Mouse (Mus musculus) neural tube, embryonic 12.5 days (tissue): ENCODE data around the gene Clec4g. TPM values are rescaled to one million over a fixed set of nuclear protein-coding genes. Genes with fewer than 3 reads are reported as not detected.
A peak's percentile ranks its signal among the peaks of the same experiment; 100 is the strongest.

Source experiments
- ATAC-seq: fragments of 200-750 bp; cut with Nextera tagmentation; 2 replicates; pipeline ENCODE4 v1.8.0; 2017; ENCODE audit warnings: low read depth, mild to moderate bottlenecking, moderate TSS enrichment, moderate library complexity; ENCODE audit not compliant: low FRiP score
- H3K27ac ChIP-seq: fragments of 300-500 bp; sonication (generic); 2 replicates; pipeline ENCODE4 v1.5.1; 2016
- H3K27me3 ChIP-seq: fragments of 300-500 bp; sonication (generic); replicated peaks from 2 replicates; pipeline ENCODE4 v1.6.1; 2016; ENCODE audit warnings: mild to moderate bottlenecking
- H3K36me3 ChIP-seq: fragments of 300-500 bp; sonication (generic); 2 replicates; pipeline ENCODE4 v1.6.1; 2016; ENCODE audit warnings: mild to moderate bottlenecking
- H3K4me1 ChIP-seq: fragments of 300-500 bp; sonication (generic); 2 replicates; pipeline ENCODE4 v1.6.1; 2016
- H3K4me2 ChIP-seq: fragments of 300-500 bp; sonication (generic); replicated peaks from 2 replicates; pipeline ENCODE4 v1.6.1; 2016; ENCODE audit warnings: mild to moderate bottlenecking
- H3K4me3 ChIP-seq: fragments of 300-500 bp; sonication (generic); 2 replicates; pipeline ENCODE4 v1.5.1; 2016
- H3K9ac ChIP-seq: fragments of 300-500 bp; sonication (generic); 2 replicates; pipeline ENCODE4 v1.6.1; 2016; ENCODE audit warnings: mild to moderate bottlenecking
- H3K9me3 ChIP-seq: fragments of 300-500 bp; sonication (generic); 2 replicates; pipeline ENCODE4 v1.6.1; 2016; ENCODE audit warnings: mild to moderate bottlenecking
- WGBS: fragments of 180-500 bp; shearing (Covaris S2); methylation state at CpG from one replicate; pipeline ENCODE4 v1.1.7; 2016; 5-methylcytosine and 5-hydroxymethylcytosine counted together
- polyA plus RNA-seq: library from polyadenylated mRNA; unstranded; fragments of >200 nt; fragmentation: Nextera tagmentation; extraction: Ambion mirVana; gene quantifications from 2 replicates; pipeline ENCODE4 v1.2.1, GENCODE M21; 2016

Clec4g gene
- polyA plus RNA-seq, 1 experiment from 2014 or later: not detected

DNA sequence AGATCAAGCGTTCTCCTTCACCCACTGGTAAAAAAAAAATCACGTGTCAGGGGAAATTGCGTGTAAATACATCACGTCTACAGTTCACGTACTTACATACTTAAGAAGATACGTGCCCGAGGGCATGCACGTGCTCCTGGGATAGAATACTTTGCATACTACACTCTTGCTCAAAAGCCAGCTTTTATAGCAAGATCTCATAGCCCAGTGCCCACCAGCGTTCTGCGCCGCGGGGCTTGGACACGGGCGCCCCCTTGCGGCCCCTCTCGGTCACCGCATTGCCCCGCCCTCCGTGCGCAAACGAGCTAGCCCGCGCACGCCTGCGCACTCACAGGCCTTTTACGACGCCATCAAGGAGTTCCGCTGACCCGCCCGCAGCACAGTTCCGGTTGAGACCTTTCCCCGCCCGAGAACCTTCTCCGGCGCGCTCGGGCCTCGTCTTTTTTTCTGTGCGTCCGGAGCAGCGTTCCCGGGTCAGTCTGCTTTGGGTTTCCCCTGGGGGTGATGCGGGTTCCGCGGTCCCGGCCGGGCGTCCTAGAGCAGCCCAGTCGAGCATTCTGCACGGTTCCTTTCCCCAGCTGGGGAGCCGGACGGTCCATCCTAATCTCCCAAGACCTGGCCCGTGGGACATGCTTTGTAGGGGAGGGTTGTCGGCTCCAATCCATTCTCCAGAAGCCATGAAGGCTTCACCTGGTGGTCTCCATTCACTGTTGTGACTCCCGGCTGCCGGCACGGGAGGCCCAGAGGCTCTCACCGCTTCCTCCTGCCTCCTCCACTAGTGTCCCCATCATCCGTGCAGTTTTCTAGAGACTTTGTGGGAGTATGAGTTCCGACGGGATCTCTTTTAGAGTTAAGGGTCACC is 44.1 kb downstream of the Clec4g start, which contains the start of gene Trappc5:
Trappc5 (plus strand) TSS at position 169 of the 862 bp plus-strand sequence.
- peak; percentile 79 for ATAC-seq
- WGBS: 2% methylated on average over 61 of the region's 61 CpGs

DNA sequence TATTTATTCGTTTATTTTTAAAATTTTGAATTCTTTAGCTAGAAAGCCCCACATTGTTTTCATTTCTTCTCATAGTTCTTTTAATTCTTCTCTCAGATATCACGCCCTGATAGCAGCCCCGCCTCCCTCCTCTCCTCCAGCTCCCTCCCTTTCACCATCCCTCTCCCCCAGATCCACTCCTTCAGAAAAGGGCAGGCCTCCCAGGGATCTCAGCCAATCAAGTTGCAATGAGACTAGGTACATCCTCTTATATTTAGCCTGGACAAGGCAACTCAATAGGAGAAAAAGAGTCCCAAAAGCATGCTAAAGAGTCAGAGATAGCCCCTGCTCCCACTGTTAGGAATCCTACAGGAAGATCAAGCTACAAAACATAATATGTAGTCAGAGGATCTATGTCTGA is 45.8 kb downstream of the Clec4g start:
- peaks cover 10% of the 10 kb centered on the region for H3K4me1 ChIP-seq
- H3K9me3 ChIP-seq: no peaks in the 10 kb centered on the region
- H3K36me3 ChIP-seq: peaks cover 10% of the 10 kb centered on the region
- no peak overlapping the region for H3K4me2 ChIP-seq
- no peak overlapping the region for H3K9ac ChIP-seq
- no peaks in the 10 kb centered on the region for H3K27me3 ChIP-seq
- WGBS: 56% methylated on average over 3 of the region's 3 CpGs
- no peak overlapping the region for H3K4me3 ChIP-seq
- ATAC-seq: no peak
- no peak overlapping the region for H3K27ac ChIP-seq

More for the DNA sequence above, 44.1 kb downstream of the Clec4g start, which contains the start of gene Trappc5:
- Histone ChIP-seq H3K4me3 (peak within 1 kb of the TSS; percentile 81), H3K4me1 (peaks cover 10% of the 10 kb centered on the region), H3K4me2 (peak within 1 kb of the TSS; percentile 77), H3K9me3 (no peaks in the 10 kb centered on the region), H3K9ac (peak within 1 kb of the TSS; percentile 94), H3K27ac (peak within 1 kb of the TSS; percentile 70), H3K27me3 (no peaks in the 10 kb centered on the region), H3K36me3 (peaks cover 23% of the 10 kb centered on the region)

DNA sequence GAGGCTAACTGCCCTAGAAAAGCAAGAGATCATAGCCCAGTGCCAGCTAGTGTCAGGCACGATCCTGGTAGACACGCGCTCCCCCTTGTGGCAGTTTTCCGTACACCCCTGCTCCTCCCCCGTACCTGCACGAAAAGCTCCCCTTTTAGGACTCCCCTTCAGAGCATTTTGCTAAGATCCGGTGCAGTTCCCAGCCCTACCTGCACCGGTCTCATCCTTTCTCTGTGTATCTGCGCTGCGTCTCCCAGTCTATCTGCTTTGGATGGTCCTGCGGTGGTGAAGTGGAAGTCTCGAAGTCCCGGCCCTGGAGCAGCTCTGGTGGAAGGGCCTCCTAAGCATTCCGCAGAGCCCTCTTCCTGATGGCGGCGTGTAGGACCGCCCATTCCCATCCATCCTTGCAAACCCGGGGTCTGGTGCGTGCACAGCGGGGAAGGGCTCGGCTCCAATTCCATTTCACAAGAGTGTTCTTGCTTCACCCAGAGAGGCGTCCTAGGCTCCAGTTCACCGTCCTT is 48.4 kb downstream of the Clec4g start, which contains the start of gene Fcor:
Fcor (minus strand) TSS at position 383 of the 512 bp plus-strand sequence.
- H3K27ac ChIP-seq: 0 out of 2 replicates have a peak within 1 kb of the TSS, but pooled peaks have one; percentile 6
- under 1% methylated on average over 23 of the region's 23 CpGs for WGBS
- H3K4me1 ChIP-seq: no peaks in the 10 kb centered on the region
- H3K36me3 ChIP-seq: no peaks in the 10 kb centered on the region
- H3K4me2 ChIP-seq: peak within 1 kb of the TSS; percentile 62
- no peaks in the 10 kb centered on the region for H3K27me3 ChIP-seq
- peak within 1 kb of the TSS; percentile 43 for H3K4me3 ChIP-seq
- peak within 1 kb of the TSS; percentile 59 for H3K9ac ChIP-seq
- ATAC-seq: peak; percentile 80
- H3K9me3 ChIP-seq: no peaks in the 10 kb centered on the region

DNA sequence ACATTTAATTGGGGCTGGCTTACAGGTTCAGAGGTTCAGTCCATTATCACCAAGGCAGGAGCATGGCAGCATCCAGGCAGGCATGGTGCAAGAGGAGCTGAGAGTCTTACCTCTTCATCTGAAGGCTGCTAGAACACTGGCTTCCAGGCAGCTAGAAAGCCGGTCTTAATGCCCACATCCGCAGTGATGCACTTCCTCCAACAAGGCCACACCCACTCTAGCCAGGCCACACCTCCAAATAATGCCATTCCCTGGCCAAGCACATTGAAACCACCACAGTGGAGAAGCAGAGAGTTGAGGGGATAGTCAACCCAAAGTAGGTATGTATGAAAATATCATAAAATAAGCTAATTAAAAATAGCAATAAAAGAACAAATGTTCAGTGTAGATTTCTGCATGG is 50.1 kb downstream of the Clec4g start:
- Histone ChIP-seq H3K4me1 (no peaks in the 10 kb centered on the region), H3K9me3 (no peaks in the 10 kb centered on the region), H3K27me3 (no peaks in the 10 kb centered on the region), H3K4me2 (no peak overlapping the region), H3K27ac (no peak overlapping the region), H3K4me3 (no peak overlapping the region), H3K9ac (no peak overlapping the region), H3K36me3 (no peaks in the 10 kb centered on the region)
- no peak for ATAC-seq
- 86% methylated on average over 2 of the region's 2 CpGs for WGBS

DNA sequence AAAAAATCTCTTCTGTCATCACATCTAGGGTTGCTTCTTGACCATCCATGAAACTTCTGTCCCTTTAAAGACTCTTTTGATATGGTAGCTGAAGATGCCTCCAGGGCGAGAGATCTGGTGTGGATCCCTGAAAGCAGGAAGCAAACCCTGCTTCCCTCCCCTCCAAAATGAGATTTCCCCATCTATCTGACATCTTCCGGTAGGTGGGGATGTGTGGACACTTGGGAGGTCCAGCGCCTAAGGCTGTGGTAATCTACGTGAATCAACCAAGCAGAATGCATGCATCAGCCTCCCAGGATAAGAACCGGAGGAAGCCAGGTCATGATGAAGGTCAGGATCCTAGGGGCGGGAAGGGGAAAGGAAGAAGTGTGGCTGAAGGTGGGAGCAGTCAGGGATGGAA is 54.9 kb downstream of the Clec4g start, which contains the start of gene Mcemp1:
Mcemp1 (plus strand) TSS at position 248 of the 400 bp plus-strand sequence.
- Histone ChIP-seq H3K9me3 (no peaks in the 10 kb centered on the region), H3K36me3 (no peaks in the 10 kb centered on the region), H3K4me1 (no peaks in the 10 kb centered on the region), H3K27me3 (no peaks in the 10 kb centered on the region), H3K27ac (no peak within 1 kb of the TSS), H3K4me3 (no peak within 1 kb of the TSS), H3K9ac (no peak within 1 kb of the TSS), H3K4me2 (no peak within 1 kb of the TSS)
- WGBS: 85% methylated on average over 6 of the region's 6 CpGs
- ATAC-seq: no peak

- WGBS: 69% methylated on average over 5 of the region's 5 CpGs
- no peak overlapping the region for H3K4me2 ChIP-seq
- no peaks in the 10 kb centered on the region for H3K9me3 ChIP-seq
- no peaks in the 10 kb centered on the region for H3K27me3 ChIP-seq
- no peak overlapping the region for H3K4me3 ChIP-seq
- H3K4me1 ChIP-seq: no peaks in the 10 kb centered on the region
- no peak for ATAC-seq
- no peak overlapping the region for H3K9ac ChIP-seq
- no peaks in the 10 kb centered on the region for H3K36me3 ChIP-seq
- H3K27ac ChIP-seq: no peak overlapping the region
Observed at GRCm38 (mm10) chr8:3664405-3664804, 56.0 kb downstream of the Clec4g start.

GRCm38 (mm10) chr8:3660889-3661288 is 59.6 kb downstream of the Clec4g start:
- 81% methylated on average over 8 of the region's 8 CpGs for WGBS
- Histone ChIP-seq H3K4me2 (no peak overlapping the region), H3K36me3 (no peaks in the 10 kb centered on the region), H3K4me1 (peaks cover 6% of the 10 kb centered on the region), H3K9ac (no peak overlapping the region), H3K9me3 (no peaks in the 10 kb centered on the region), H3K27me3 (no peaks in the 10 kb centered on the region), H3K27ac (no peak overlapping the region), H3K4me3 (no peak overlapping the region)
- no peak for ATAC-seq

Other genes with a start within 250 kb of the Clec4g start
- gene Tex45, start 249.8 kb downstream of the Clec4g start, polyA plus RNA-seq: 0.22 TPM in 1 of 2 replicates, not detected in the other
- gene Zfp358, start 227.5 kb downstream of the Clec4g start, polyA plus RNA-seq: 81.8 and 87.0 TPM in 2 replicates
- 74.4 and 78.9 TPM in 2 replicates for gene Mcoln1, start 220.2 kb downstream of the Clec4g start, polyA plus RNA-seq
- gene Pnpla6, start 205.3 kb downstream of the Clec4g start, polyA plus RNA-seq: 31.2 and 33.9 TPM in 2 replicates
- 1.3 and 1.8 TPM in 2 replicates for gene C330021F23Rik, start 152.7 kb downstream of the Clec4g start, polyA plus RNA-seq
- gene Camsap3, start 133.4 kb downstream of the Clec4g start, polyA plus RNA-seq: 22.0 and 28.0 TPM in 2 replicates
- 62.3 and 67.2 TPM in 2 replicates for gene Xab2, start 99.3 kb downstream of the Clec4g start, polyA plus RNA-seq
- gene Pet100, start 99.1 kb downstream of the Clec4g start, polyA plus RNA-seq: 129 and 134 TPM in 2 replicates
- gene Pcp2, start 95.1 kb downstream of the Clec4g start, polyA plus RNA-seq: 0.37 and 0.40 TPM in 2 replicates
- gene Stxbp2, start 89.7 kb downstream of the Clec4g start, polyA plus RNA-seq: 24.5 and 26.5 TPM in 2 replicates
- gene Retn, start 64.9 kb downstream of the Clec4g start, polyA plus RNA-seq: 0.45 TPM in 1 of 2 replicates, not detected in the other
- 0.13 TPM in 1 of 2 replicates, not detected in the other for gene Mcemp1, start 54.9 kb downstream of the Clec4g start, polyA plus RNA-seq
- gene Fcor, start 48.3 kb downstream of the Clec4g start, polyA plus RNA-seq: 7.1 and 8.0 TPM in 2 replicates
- gene Trappc5, start 44.4 kb downstream of the Clec4g start, polyA plus RNA-seq: 44.5 and 45.6 TPM in 2 replicates
- 0.30 and 0.41 TPM in 2 replicates for gene Fcer2a, start 26.5 kb downstream of the Clec4g start, polyA plus RNA-seq
- not detected in 2 replicates for gene Cd209a, start 28.3 kb upstream of the Clec4g start, polyA plus RNA-seq
- gene Cd209e, start 133.7 kb upstream of the Clec4g start, polyA plus RNA-seq: not detected in 2 replicates
- gene Cd209d, start 157.9 kb upstream of the Clec4g start, polyA plus RNA-seq: not detected in 2 replicates
- not detected in 2 replicates for gene Cd209b, start 206.2 kb upstream of the Clec4g start, polyA plus RNA-seq
- gene Cd209c, start 234.1 kb upstream of the Clec4g start, polyA plus RNA-seq: 0.63 and 0.72 TPM in 2 replicates